Mouse (Mus musculus): ENCODE data around the gene Magi1. TPM values are rescaled to one million over a fixed set of nuclear protein-coding genes. Genes with fewer than 3 reads are reported as not detected.

The Magi1 gene
- total and polyA plus RNA-seq, 3 experiments, result not detected

DNA sequence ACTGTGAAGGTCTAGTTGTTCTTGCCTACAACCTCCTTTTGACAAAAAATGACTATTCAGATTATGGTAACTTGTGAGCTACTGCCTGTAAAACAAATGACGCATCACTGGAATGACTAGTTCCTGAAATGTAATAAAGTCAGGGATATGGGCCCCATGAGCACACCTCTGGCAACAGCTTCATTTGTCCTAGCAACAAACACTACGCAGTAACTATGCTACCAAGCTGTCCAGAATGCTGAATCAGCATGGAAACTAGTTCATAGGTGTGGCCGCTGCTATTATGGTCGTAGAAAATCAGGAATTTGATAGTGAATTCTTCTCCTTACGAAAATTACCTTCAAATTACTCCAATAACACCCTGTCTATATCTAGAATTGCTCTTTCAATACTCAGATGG lies 447.1 kb downstream of the Magi1 start:
- Histone ChIP-seq H3K27ac (ENCODE audit: insufficient read depth, low read depth) (no peak overlapping the region), H3K27me3 (replicated peaks) (no peaks in the 10 kb centered on the region), H3K9me3 (replicated peaks; ENCODE audit: low read length) (peaks cover 76% of the 10 kb centered on the region), H3K9ac (ENCODE audit: insufficient read depth, low read depth) (no peak overlapping the region), H3K4me1 (ENCODE audit: control insufficient read depth in 1 of 2, insufficient read depth in 2 of 2) (no peaks in the 10 kb centered on the region), H3K79me2 (replicated peaks; ENCODE audit: control insufficient read depth, extremely low read depth, insufficient read depth, poor library complexity, severe bottlenecking) (no peaks in the 10 kb centered on the region), H3K36me3 (replicated peaks in 1 of 2; ENCODE audit: control insufficient read depth in 1 of 2, insufficient read depth in 1 of 2, low read length in 1 of 2) (no peaks in the 10 kb centered on the region), H3K4me2 (ENCODE audit: insufficient read depth, low read depth, poor library complexity, severe bottlenecking) (no peak overlapping the region), H3K4me3 (replicated peaks in 1 of 3; ENCODE audit: low read depth in 2 of 3, low read length in 2 of 3, poor library complexity in 1 of 3) (no peak overlapping the region)
- DNase-seq (ENCODE audit: extremely low read depth), result no peak
- in situ Hi-C loops (cut with MboI; ENCODE audit: low pct_ligation_motif_present, low pct_unique_long_range_greater_than_20kb, low sequenced_read_pairs) (no loop called here), dilution Hi-C loops (cut with MboI; ENCODE audit: extremely low pct_ligation_motif_present, extremely low pct_unique_long_range_greater_than_20kb, low sequenced_read_pairs) (no loop called here)
- TF ChIP-seq MXI1 (IDR thresholded peaks at IDR 0.05; ENCODE audit: low read depth, low read length) (no peak), RCOR1 (conservative IDR thresholded peaks at IDR 0.05; ENCODE audit: low read depth, low read length) (no peak), HCFC1 (IDR thresholded peaks at IDR 0.05; ENCODE audit: low read depth, low read length) (no peak), CHD2 (IDR thresholded peaks at IDR 0.05; ENCODE audit: low read length) (no peak), ZMIZ1 (IDR thresholded peaks at IDR 0.05; ENCODE audit: low read depth, low read length) (no peak), ELF1 (IDR thresholded peaks at IDR 0.05; ENCODE audit: low read depth, low read length) (no peak), POLR2AphosphoS2 (IDR thresholded peaks at IDR 0.05; ENCODE audit: low read depth, low read length) (no peak), KAT2A (IDR thresholded peaks at IDR 0.05; ENCODE audit: insufficient replicate concordance, low read length) (no peak), USF2 (conservative IDR thresholded peaks at IDR 0.05; ENCODE audit: low read depth, low read length) (no peak), TBP (conservative IDR thresholded peaks at IDR 0.05; ENCODE audit: low read depth, low read length) (no peak)

DNA sequence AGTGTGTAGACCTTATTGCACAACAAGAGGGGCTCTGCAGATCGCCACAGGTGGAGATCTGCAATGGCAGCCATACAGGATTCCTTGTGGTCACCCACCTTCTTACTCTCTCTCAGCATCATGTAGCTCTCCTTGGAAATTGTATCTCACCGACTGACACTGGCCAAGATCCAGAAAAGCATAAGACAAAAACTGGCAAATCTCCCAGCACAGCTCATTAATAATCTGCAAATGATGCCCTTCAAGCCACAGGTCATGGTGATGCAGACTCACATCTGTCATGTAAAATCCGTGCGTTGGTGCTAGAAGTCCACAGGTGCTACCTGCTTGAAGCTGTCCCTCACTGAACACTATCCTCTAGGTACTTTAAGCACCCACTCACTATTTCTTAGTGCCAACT lies 448.5 kb downstream of the Magi1 start:
- no peak for TF ChIP-seq ZKSCAN1 (IDR thresholded peaks at IDR 0.05; ENCODE audit: borderline replicate concordance, low read depth, low read length)
- TF ChIP-seq MAFK (IDR thresholded peaks at IDR 0.05; ENCODE audit: insufficient replicate concordance, low read length), result no peak
- TF ChIP-seq POLR2AphosphoS2 (IDR thresholded peaks at IDR 0.05; ENCODE audit: low read depth, low read length), result no peak
- TF ChIP-seq MAZ (IDR thresholded peaks at IDR 0.05; ENCODE audit: low read depth, low read length), result no peak
- TF ChIP-seq NELFE (IDR thresholded peaks at IDR 0.05; ENCODE audit: low read depth, low read length), result no peak
- TF ChIP-seq IRF4 (IDR thresholded peaks at IDR 0.05; ENCODE audit: low read depth, low read length), result no peak
- no peak for TF ChIP-seq BHLHE40 (IDR thresholded peaks at IDR 0.05; ENCODE audit: low read depth, low read length)
- no peak for TF ChIP-seq MEF2A (IDR thresholded peaks at IDR 0.05; ENCODE audit: borderline replicate concordance, low read depth, low read length)
- no peak for TF ChIP-seq MXI1 (IDR thresholded peaks at IDR 0.05; ENCODE audit: low read depth, low read length)
- TF ChIP-seq CHD2 (IDR thresholded peaks at IDR 0.05; ENCODE audit: low read length), result no peak
- TF ChIP-seq GABPA (IDR thresholded peaks at IDR 0.05; ENCODE audit: insufficient replicate concordance, low read depth, low read length), result no peak
- TF ChIP-seq ETS1 (conservative IDR thresholded peaks at IDR 0.05; ENCODE audit: low read depth, low read length), result no peak
- no peak for TF ChIP-seq USF1 (IDR thresholded peaks at IDR 0.05; ENCODE audit: low read depth, low read length)
- no peak for TF ChIP-seq CHD1 (IDR thresholded peaks at IDR 0.05; ENCODE audit: low read depth, low read length)
- TF ChIP-seq RCOR1 (conservative IDR thresholded peaks at IDR 0.05; ENCODE audit: low read depth, low read length), result no peak
- no peak for TF ChIP-seq ZMIZ1 (IDR thresholded peaks at IDR 0.05; ENCODE audit: low read depth, low read length)
- TF ChIP-seq NRF1 (IDR thresholded peaks at IDR 0.05; ENCODE audit: low read depth, low read length), result no peak
- no peak for TF ChIP-seq UBTF (IDR thresholded peaks at IDR 0.05; ENCODE audit: low read depth, low read length)
- no peak for TF ChIP-seq RAD21 (IDR thresholded peaks at IDR 0.05; ENCODE audit: low read depth, low read length)

More for the DNA sequence above, 448.5 kb downstream of the Magi1 start:
- Histone ChIP-seq H3K27ac (ENCODE audit: insufficient read depth, low read depth) (no peak overlapping the region), H3K27me3 (replicated peaks) (no peaks in the 10 kb centered on the region), H3K4me3 (replicated peaks in 1 of 3; ENCODE audit: low read depth in 2 of 3, low read length in 2 of 3, poor library complexity in 1 of 3) (no peak overlapping the region), H3K4me2 (ENCODE audit: insufficient read depth, low read depth, poor library complexity, severe bottlenecking) (no peak overlapping the region), H3K9ac (ENCODE audit: insufficient read depth, low read depth) (no peak overlapping the region), H3K36me3 (replicated peaks in 1 of 2; ENCODE audit: control insufficient read depth in 1 of 2, insufficient read depth in 1 of 2, low read length in 1 of 2) (no peaks in the 10 kb centered on the region), H3K9me3 (replicated peaks; ENCODE audit: low read length) (peaks cover 79% of the 10 kb centered on the region), H3K79me2 (replicated peaks; ENCODE audit: control insufficient read depth, extremely low read depth, insufficient read depth, poor library complexity, severe bottlenecking) (no peaks in the 10 kb centered on the region), H3K4me1 (ENCODE audit: control insufficient read depth in 1 of 2, insufficient read depth in 2 of 2) (no peaks in the 10 kb centered on the region)
- no peak for DNase-seq (ENCODE audit: extremely low read depth)
- dilution Hi-C loops (cut with MboI; ENCODE audit: extremely low pct_ligation_motif_present, extremely low pct_unique_long_range_greater_than_20kb, low sequenced_read_pairs) (no loop called here), in situ Hi-C loops (cut with MboI; ENCODE audit: low pct_ligation_motif_present, low pct_unique_long_range_greater_than_20kb, low sequenced_read_pairs) (no loop called here)

Measured in CH12.LX (cell line).